Mouse (Mus musculus): ENCODE measurements at regions not wholly inside any gene's neighbourhood (a gene's known extent, or its start where the extent isn't known, plus 50 kb on each side); places are given as distances from the start of the nearest gene placed in this dataset.
A peak's percentile ranks its signal among the peaks of the same experiment; 100 is the strongest.

DNA sequence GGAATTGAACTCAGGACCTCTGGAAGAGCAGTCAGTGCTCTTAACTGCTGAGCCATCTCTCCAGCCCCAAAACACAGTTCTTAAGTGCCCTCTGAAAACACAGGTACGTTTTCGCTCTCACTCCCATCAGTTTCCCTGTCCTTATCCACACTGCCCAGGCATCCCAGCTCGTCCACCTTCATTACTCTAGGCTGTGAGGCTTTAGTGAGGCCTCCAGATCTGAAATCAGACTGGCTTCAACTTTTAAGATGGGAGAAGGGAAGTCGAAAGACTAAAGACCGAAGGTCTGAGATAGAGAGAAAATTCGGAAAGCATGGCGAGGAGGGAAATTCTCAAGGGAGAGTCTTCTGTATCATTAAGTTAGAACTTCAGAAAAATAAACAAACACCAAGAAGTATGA, 54.8 kb upstream of the Tet2 start:
- DNase-seq (ENCODE audit: low read depth, low spot score), result no peak

DNA sequence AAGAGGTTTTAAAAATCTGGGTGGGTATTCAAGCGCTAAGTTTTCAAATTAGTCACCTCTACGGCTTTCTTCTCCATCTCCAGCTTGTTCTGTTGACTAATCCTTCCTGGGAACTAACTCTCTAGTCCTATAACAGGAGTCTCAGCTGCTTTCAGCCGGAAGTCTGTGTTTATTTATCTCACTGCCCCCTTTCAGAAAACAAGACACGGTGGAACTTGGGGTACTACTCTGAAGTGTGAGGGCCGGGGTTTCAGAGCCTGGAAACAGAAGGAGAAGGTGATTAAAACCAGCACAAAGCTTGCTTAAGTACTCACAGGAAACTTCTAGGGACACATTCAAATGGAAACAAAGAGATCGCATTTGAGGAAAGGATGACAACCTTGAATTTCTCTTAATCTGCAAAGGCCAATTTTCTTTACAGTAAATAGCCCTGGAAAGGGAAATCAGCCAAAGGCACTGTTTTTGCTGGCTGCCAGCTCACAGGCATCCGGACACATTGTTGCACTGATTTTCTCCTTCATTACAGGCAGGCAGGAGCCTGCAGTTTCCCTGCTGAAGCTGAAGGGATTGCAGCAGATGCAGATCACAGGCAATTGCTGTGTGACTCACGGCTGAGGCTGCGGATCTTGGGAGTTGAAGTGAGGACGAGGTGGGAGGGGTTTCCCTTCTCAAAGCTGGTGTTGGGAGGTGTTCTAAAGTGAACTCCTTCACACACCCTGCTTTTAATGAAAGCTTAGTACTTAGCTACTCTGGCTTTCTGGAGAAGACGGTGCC, 55.7 kb upstream of the Tet2 start:
- no peak for DNase-seq (ENCODE audit: low read depth, low spot score)

DNA sequence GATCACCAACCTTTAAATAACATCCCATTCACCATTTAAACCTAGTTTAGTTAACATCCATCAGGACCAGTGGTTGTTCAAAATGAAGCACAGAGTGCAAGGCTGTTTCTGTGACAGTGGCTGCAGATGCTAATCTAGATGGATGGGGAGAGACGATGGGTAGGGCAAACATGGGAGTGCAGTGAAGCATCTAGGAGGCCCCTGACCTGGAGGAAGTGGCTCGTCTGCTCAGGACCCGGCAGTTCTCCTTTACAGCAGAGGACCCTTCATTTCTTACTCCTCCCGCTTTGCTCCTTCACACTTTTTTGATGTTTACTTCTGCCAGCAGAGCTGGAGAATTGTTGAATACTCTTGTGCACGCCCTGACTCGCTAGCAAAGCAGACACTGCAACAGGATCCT, 60.5 kb upstream of the Tet2 start:
- no peak for DNase-seq (ENCODE audit: low read depth, low spot score)

DNA sequence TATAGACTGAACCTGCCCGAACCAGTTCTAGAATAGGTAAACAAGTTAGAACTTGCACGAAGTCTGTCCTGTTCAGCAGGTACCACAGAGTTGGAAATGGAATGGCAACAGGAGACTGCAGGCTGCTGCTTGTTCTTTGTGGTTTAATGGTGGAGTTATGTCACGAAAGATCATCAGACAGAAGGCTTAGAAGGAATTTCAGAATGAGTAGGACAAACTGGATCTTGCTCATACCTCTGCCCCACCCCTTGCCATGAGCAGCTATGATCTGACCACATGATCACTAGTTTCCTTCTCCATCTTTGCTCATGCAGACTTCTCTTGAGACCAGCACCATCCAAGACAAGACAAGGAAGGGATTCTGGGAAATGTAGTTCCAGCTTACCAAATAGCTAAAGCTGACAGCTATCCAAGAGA, 63.9 kb upstream of the Tet2 start:
- DNase-seq (ENCODE audit: low read depth, low spot score), result no peak

DNA sequence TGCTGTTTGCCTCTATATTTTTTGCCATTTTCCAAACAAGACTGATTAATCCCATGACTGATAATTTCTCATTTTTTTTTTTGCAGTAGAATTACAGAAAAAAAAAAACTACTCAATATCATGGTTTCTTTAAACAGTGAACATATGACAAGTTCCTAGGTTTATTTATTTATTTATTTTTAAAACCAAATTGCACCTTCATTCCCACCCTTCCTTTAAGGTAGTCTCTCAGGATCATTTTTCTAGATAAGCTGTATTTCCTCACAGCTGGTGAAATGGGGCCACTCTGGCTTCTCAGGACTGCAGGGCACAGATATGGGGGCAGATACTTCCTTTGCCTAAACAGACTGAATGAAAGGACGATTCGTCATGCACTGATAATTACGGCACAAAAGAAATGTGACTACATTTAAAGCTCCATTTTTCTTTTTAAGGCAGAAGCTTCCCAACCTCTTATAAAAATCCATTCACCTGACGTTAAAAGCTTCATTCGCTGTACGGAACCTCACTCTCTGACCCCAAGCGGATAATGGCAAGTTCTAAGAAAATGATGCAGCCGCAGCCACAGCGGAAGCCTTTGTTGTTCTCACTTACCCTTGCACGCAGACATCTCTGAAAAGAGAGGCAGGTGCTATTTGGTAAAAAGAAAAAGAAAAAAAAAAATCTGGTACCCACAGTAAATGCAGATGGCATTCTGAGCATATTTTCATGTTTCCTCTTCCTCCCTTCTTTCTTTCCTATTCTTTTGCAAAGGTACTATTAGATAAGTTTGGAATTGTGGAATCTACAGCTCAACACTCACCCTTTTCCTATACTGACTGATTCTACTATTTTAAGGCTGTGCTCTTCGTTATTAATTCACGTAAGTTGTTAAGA, 69.1 kb upstream of the Tet2 start:
- DNase-seq (ENCODE audit: low read depth, low spot score), result peak; percentile 19

DNA sequence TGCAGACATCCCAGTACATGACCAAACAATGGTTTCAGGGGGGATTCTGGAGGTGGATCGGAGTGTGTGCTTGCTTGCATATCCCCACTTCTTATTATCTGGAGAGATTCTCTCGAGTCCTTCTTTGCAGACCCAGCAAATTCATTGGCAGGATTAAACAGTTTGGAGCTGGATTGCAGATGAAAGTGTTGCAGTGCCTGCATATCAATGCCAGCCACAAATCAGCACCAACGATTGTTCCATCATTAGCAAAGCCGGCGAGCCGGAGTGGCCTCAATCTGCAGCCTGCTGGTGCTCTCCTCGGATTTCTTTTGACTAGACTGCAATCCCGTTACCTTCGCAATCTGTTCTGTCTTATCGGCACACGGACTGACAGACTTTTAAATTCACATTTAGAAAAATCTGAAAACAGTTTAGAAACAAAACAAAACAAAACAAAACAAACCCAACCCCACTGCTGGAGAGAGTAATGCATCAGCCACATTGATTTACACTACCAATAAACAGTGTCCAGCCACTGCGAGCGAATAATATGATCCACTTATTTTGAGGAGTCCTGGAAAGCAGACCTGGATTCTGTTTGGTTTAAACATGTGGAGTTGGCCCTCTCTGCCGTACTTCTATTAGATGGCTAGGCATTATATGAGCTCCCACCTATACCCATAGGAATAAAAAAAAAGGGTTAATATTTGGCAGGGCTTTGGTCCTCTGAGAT, 69.9 kb upstream of the Tet2 start:
- peak; percentile 12 for DNase-seq (ENCODE audit: low read depth, low spot score)

DNA sequence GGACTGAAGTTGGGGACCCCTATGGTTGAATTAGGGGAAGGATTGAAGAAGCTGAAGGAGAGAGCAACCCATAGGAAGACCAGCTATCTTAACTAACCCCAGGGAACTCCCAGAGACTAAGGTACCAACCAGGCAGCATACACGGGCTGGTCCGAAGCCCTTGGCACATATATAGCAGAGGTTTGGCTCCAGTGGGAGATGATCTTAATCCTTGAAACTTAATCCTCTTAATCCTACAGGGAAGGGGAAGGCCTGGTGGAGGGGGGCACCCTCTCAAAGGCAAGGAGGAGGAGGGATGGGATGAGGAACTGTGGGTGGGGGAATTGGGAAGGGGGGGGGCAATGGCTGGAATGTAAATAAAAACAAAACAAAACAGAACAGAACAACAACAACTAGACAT, 72.1 kb upstream of the Tet2 start:
- DNase-seq (ENCODE audit: low read depth, low spot score), result no peak

DNA sequence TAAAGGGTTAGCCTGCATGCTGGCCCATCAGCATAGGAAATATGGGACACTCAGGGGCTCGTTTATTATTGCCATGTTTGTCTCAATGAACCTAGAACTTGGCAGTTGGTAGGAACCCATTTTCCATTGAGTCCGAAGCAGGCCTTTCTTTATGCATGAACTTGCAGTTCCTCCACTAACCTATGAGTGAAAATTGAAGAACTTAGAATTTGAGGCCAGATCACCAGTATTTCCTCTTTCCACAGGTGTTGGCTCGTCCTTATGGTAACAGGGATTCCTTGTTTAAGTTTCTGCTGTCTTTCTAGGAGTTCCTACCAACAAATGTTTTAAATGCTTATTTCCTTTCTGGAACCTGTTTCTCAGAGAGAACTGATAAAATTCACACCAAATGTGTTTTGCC, 73.6 kb upstream of the Tet2 start:
- no peak for DNase-seq (ENCODE audit: low read depth, low spot score)

DNA sequence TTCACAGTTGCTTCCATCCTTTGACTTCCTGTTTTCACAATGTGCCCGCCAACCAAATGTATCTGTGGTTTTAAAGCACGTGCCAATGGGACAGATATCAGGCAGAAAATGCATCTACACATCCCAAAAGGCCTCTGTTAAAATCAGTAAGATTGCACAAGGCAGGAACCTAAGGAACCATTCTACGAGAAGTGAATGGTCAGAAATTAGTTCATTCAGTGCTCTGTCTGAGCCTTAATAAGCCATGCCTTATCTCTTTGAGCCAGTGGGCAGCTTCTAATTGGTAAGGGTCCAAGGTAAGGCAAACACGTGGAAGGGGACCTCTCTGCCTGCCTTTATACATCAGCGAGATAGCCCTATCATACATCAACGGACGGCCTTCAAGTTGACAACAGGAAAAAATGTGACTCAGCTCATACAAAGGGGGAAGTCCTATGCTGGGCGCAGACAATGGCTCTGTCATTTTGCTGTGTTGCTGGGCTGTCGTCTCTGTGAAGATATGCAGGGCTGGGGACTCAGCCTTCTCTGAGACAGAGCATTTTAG, 78.3 kb upstream of the Tet2 start:
- DNase-seq (ENCODE audit: low read depth, low spot score), result no peak

DNA sequence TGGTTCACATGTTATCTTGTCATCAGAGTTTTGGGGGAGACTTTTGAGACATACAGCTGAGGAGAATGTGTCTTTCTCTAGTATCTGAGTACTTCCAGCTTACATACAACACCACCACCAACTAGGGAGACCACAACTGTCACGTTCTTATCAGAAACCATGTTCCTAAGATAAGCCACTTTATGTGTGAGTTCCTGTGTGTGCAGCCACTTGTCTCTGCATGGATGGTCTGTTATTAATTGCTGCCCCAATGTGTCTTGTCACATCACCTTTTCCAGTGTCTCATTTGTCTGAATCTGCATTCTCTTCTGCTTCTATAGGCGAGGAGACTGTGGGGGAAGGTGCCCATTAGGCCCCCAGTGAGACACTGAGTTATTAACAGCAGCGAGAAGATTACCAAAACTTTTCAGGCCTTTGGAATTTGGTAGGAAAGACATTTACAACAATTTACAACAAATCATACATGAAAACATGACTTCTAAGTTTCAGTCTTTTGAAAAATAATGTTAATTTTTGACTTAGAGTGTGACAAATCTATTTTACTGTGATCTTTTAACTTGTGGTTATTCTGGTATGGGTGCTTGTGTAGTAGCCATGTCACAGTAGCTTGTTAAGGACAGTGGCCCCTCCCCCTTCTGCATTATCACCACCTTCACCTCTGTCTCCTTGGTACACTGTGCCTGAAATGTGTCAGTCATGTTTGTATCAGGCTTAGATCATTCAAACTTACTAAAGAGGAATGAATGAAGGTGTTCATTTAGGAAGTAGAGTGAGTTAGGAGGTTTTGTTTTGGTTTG, 79.3 kb upstream of the Tet2 start:
- no peak for DNase-seq (ENCODE audit: low read depth, low spot score)

DNA sequence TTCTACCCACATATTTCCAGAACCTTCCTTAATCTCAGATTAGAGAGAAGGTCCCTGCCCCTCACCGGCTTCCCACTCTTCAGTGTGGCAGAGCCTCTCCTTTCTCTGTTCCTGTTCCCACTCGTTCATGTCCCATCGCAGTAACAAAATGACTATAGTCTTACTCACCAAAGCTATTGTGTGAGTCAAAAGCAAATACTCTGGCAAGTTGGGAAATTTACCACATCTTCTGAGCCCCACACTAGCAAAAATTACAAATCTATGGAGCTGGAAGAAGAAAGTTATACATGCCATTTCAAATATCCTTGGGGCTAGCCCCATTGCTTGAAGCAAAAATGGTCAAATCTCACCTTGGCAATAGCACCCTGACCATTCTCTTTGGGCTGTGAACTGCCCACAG, 80.1 kb upstream of the Tet2 start:
- no peak for DNase-seq (ENCODE audit: low read depth, low spot score)

DNA sequence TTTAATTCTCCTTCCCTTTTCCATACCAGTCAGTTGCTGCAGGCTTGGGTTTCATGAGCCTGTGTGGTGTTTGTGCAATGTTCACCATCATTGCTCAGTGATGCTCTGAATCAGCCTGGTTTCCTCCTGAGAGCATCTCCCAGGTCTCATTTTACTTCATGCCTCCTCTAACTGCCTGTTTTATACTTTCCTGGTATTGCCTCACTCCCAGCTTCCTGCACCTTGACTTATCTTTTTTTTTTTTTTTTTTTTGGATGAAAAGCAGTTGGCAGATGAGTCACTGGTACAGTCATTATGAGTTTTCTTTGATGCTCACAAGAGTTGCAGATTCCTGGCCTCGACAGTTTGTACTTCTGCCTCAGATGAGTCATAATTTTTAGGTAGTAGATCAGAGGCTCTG, 81.5 kb upstream of the Tet2 start:
- DNase-seq (ENCODE audit: low read depth, low spot score), result no peak

DNA sequence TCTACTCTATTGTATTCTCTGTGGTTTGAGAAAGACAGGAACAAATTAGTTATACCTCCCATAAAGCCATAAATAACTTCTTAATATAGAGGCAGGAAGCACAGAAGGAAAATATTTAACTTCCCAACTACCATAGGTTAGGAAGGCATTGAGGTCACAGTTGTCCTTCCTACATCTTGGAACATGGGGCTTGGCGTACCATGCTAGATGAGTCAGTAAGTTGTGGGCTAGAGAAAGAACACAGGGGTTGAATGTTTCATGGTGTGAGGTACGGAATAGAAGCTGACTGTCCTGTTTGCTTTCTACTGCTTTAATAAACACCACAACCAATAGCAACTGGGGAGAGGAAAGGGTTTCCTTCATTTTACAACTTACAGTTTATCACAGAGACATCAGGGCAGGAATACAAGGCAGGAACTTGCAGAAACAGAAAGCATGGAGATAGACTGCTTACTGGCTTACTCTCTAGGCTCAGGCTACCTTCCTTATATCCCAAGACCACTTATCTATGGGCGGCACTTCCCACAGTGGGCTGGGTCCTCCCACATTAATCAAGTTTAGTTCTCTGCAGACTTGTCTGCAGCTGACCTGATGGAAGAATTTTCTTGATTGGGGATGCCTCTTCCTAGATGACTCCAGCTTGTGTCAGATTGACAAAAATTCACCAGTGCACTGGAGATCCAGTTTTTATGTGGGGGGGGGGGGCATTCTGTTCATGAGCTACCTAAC, 82.3 kb upstream of the Tet2 start:
- no peak for DNase-seq (ENCODE audit: low read depth, low spot score)

DNA sequence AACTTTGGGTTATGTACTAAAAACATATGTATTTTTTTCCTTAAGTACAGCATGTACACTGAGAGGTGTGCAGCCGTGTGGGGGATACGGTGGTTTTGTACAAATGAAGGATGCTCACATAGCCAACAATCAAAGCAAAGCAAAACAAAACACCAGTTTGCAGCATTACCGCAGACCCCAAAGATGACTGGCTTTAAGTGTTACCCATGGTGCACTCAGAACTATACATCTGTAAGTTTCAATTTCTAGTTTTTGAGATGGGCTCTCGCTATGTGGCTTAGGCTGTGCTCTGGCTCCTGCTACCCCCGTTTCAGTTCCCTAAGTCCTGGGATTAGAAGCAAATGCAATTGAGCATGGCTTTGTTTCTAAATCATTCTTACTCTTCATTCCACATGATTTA, 89.4 kb upstream of the Tet2 start:
- no peak for DNase-seq (ENCODE audit: low read depth, low spot score)

DNA sequence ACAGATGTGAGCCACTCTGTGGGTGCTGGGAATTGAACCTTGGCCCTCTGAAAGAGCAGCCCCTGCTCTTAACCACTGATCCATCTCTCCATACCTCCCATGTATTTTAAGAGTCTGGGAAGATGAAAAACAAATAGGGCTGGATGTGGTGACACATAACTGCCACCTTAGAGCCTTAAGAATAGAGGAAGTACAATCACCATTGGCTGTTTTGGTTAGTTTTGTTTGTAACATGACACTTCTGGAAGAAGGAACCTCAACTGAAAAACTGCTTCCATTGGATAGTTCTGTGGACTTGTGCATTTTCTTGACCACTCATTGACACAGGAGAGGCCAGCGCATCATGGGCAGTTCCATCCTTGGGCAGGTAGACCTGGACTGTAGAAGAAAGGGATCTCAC, 100.7 kb upstream of the Tet2 start:
- no peak for DNase-seq (ENCODE audit: low read depth, low spot score)

DNA sequence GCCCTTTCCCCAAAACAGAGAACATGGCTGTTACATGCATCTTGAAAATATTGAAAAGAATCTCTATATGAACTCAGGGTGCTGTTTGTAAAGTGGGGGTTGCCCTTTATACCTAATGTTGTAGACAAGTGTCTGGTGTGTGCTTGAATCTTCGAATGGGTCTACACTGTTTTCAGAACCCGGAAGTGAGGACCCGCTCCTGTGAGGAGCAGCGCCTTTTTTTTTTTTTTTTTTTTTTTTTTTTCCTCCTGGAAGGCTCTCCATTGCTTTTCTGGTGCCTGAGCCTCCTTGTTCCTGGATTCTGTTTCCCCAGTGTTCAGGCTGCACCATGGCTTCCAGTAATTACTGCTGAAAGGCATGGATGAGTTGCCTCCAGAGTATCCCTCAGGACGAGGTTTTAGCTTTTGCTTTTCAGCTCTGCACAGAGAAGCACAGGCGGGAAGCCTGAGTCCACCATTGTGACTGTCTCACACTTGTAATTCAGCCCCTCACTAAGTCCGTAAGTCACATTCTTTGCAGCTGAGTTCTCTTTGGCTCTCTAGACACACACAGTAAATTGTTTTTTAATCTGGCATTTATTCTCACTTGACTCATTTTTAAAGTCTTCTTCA, 101.6 kb upstream of the Tet2 start:
- no peak for DNase-seq (ENCODE audit: low read depth, low spot score)

DNA sequence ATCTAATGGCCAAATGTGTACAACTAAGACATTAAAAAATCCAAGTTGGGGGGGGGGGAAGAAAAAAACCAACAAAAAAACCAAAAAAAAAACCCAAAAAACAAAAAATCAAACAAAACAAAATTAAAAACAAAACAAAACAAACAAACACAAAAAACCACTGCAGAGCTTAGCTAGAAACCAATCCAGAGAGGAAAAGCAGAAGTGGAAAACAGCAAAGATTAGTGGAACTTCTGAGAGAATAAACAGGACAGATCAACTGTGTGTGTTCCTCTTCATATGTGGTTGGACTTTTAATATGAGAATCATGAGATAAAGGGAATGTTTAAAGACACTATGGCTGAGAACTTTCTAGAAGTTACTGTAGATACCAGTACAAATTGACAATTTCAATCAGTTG, 105.1 kb upstream of the Tet2 start:
- no peak for DNase-seq (ENCODE audit: low read depth, low spot score)

DNA sequence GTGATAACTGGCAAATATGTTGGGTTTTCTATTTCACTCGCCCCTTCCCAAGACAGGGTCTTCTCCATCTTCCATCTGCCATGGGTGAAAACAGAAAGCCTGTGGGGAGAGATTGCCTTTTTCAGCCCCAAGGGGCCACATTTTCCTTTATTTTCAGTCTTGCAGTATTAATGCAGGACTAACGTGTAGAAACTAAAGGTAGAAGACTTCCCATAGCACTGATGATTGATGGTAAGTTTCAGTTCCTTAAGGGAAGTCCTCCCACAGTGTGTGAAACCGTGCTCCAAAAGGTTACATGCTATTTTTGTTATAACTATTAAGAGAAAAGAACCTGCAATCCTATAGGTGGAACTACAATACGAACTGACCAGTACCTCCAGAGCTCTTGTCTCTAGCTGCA, 107.1 kb upstream of the Tet2 start:
- no peak for DNase-seq (ENCODE audit: low read depth, low spot score)

DNA sequence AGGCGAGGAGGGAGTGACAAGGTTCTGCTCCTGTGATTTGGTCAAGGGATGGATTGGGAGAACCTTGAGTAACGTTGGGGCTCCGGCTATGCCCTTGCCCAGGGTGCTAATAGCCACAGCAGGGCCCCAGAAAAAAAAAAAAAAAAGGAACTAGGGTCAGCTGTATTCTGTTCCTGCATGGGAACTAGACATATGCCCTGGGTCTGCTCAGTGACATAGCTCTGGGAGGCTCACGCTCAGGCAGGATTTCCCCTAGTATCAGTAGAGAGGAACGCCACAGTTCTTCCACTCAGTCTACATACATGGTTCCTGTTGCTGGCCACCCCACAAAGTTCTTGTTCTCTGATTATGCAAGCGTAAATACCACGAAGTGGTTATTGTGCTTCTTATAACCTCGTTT, 114.8 kb upstream of the Tet2 start:
- DNase-seq (ENCODE audit: low read depth, low spot score), result no peak

DNA sequence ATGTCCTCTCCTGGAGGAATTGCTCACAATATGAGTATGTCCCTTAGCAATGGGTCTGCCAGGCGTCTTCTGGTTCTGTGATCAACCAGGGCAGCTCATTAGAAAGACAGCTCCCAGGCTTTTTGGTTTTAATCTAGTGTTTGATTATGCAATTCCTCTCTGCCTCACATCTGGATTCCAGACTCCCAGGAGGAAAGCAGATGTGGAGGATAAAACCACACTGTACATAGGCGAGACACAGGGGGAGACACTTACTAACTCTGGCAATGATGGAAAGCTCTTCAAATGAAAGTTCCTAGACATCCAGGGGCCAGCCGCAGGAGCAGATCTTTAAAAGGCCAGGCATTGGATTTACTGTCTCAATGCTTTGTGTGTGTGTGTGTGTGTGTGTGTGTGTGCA, 116.4 kb upstream of the Tet2 start:
- DNase-seq (ENCODE audit: low read depth, low spot score), result no peak

Data from mesoderm, embryonic 11.5 days (tissue).